Mouse (Mus musculus): ENCODE measurements around the gene Ccdc194. TPM values are rescaled to one million over a fixed set of nuclear protein-coding genes. Genes with fewer than 3 reads are reported as not detected.
A peak's percentile ranks its signal among the peaks of the same experiment; 100 is the strongest.
"Not testable (repeated sequence)": the region's sequence is repeated elsewhere in the genome, so short reads cannot be mapped to it uniquely, and the experiment has no call there.

Gene Ccdc194
- total RNA-seq, 2 experiments from 2014 or later = not detected

DNA sequence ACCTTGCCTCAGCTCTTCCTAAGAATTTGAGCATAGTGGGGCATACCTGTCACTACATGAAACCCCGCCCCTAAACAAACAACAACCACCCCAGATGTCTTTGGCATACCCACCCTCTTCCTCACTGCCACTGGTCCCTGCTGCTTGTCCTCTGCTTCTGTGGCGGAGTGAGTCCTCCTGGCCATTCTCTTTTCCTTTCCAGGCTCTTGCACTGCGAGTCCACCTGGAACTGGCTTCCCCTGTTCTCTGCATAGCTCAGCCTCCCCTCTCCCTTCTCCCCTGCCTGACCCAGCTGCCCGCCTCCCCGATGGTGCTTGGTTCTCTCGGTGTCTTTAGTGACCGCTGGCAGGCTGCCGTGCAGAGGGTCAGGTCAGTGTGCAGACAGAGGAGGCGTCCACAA, 18.2 kb upstream of the Ccdc194 start:
- intact Hi-C loops (cut with DNase I) = no loop called here
- Histone ChIP-seq H3K27ac (no peak overlapping the region), H3K4me3 (peak overlapping the region; percentile 98)
- no peak for TF ChIP-seq CTCF (IDR thresholded peaks at IDR 0.05)
- DNase-seq = no peak

DNA sequence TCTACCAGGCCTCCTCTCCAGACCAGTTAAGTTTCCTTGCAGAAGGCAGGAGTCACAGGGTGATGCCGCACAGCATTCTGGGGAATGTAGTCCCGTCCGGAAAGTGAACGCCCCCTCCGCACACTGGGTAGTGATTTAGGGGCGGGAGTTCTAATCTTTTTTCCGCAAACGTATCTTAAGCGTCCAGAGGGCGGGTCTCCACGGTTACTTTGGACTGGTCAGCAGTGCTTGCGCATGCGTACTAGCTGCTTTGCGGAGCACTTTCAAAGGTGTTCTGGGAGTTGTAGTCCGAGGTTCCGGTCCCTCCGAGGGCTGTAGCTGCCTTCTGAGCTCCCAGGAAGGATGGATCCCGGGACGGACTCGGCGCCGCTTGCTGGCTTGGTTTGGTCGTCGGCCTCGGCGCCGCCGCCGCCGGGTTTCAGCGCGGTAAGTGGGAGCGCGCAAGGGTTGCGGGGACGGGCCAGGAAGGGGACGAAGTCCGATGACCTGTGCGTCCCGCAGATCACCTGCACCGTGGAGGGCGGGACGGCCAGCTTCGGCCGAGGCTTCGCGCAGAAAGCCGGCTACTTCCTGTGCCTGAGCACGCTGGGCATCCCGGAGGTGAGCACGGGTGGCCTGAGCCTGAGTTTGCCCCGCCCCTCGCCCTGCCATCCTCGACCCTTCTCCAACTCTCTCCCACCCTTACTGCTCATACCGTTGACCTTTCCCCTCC, 17.3 kb upstream of the Ccdc194 start, which contains the start of gene Mvb12a:
TSS of gene Mvb12a (plus strand) at position 291 of the 712 bp plus-strand sequence.
- TF ChIP-seq CTCF (IDR thresholded peaks at IDR 0.05) = no peak
- Histone ChIP-seq H3K27ac (peak within 1 kb of the TSS; percentile 91), H3K4me3 (peak within 1 kb of the TSS; percentile 98)
- intact Hi-C loops (cut with DNase I) = no loop called here
- peak; percentile 97 for DNase-seq

DNA sequence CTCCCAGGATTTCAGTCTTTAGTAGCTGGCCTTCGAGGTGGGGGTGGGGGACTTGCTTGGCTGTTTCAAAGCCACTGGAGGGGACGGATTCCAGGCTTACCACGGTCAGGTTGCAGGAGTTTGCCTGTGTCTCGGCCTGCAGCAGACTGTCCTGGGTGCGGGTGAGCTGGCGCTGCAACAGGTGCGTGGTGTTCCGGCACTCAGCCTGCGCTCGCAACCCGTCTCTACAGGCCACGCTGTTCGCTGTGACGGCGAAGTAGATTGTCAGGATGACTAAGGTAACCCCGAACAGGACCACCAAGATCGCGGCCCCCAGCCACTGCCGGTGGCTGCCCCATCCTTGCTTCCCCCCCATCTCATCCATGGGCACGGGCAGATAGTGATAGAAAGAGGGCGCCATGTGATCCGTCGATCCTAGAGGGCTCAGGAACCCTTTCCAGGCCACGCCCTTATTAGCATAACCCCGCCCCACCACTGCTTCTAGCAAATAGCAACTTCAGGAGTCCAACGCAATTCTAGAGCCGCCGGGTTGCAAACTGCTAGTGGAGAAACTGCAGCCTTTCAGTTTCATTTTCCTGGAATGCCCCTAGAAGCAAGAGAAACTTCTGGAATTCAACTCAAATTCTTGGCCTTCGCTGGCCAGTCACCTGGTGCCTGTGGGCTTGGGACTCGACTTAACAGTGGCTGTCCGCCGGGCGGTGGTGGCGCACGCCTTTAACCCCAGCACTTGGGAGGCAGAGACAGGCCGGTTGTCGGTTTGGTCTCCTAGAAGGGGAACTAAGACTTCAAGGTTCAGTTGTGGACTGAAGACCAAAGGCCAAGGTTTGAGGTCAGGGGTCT, 11.7 kb upstream of the Ccdc194 start, which contains the start of gene Bst2:
TSS of gene Bst2 (minus strand) at position 429 of the 840 bp plus-strand sequence.
- intact Hi-C loops (cut with DNase I) = loop anchor here (5.0 kb wide), 1 partner anchor 95 kb away; no protein-coding TSS in a partner anchor
- Histone ChIP-seq H3K4me3 (peak within 1 kb of the TSS; percentile 85), H3K27ac (peak within 1 kb of the TSS; percentile 93)
- peak; percentile 91 for DNase-seq
- TF ChIP-seq CTCF (IDR thresholded peaks at IDR 0.05) = no peak

DNA sequence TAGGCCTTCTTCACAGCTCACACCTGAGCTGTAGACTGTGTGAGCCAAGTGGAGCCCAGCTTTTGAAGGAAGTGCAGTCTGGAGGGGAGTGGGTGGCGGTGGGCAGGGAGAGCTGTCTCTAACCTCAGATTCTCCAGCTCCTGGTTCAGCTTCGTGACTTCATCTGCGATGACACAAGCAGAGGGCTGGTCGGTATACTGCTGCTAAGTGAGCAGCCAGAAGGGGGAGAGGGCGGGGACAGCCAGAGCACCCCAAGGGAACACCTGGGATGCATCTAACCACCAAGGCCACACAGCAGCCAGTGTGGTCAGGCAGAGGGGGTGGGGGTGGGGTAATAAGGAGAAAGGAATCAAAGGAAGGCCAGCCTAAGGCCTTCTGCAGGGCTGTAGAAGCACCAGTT, 10.2 kb upstream of the Ccdc194 start:
- no peak overlapping the region for H3K27ac ChIP-seq
- DNase-seq = no peak
- TF ChIP-seq CTCF (IDR thresholded peaks at IDR 0.05) = no peak
- H3K4me3 ChIP-seq = peak overlapping the region; percentile 85
- intact Hi-C loops (cut with DNase I) = loop anchor here (5.0 kb wide), 1 partner anchor 93 kb away; no protein-coding TSS in a partner anchor

GRCm38 (mm10) chr8:71534263-71534810, 8.8 kb upstream of the Ccdc194 start:
- intact Hi-C loops (cut with DNase I) = no loop called here
- Histone ChIP-seq H3K4me3 (no peak overlapping the region), H3K27ac (no peak overlapping the region)
- no peak for DNase-seq
- peak; percentile 19; the same call in 1 of the 2 replicates for TF ChIP-seq CTCF (IDR thresholded peaks at IDR 0.05)

GRCm38 (mm10) chr8:71530735-71531467, 5.4 kb upstream of the Ccdc194 start:
- intact Hi-C loops (cut with DNase I); H3K4me3 ChIP-seq; H3K27ac ChIP-seq: not testable (repeated sequence)
- TF ChIP-seq CTCF (IDR thresholded peaks at IDR 0.05) = peak; percentile 70
- peak; percentile 43 for DNase-seq

DNA sequence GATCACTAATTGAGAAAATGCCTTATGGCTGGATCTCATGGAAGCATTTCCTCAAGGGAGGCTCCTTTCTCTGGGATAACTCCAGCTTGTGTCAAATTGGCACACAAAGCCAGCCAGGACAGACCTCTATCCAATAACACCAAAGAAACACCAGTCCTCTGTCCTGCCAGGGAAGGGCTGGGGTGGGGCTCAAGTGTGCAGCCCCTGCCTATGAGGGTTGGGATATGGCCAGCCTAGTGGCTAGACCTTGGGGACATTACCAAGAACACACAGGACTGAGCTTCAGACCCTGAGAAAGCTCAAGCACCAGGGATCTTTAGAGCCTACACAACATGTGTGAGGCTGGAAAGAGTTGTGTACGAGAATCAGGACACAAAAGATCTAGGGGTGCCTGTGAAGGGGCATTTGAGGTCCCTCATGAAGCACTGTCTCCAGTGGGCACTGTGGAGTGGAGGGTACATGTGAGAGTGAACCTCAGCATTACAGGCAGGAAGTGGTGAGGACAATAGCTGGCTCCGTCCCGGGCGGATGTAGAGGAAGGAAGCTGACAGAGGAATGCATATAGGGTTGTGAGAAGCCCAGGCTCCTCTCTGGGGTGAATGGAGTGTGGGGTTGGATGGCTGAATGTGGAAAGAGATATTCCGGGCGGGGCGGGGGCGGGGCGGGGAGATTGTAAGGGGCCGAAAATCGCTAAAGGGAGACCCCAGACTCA, 3.0 kb upstream of the Ccdc194 start:
- peak; percentile 26 for DNase-seq
- Histone ChIP-seq H3K27ac (peak overlapping the region; percentile 83), H3K4me3 (no peak overlapping the region)
- no peak for TF ChIP-seq CTCF (IDR thresholded peaks at IDR 0.05)
- intact Hi-C loops (cut with DNase I) = no loop called here

DNA sequence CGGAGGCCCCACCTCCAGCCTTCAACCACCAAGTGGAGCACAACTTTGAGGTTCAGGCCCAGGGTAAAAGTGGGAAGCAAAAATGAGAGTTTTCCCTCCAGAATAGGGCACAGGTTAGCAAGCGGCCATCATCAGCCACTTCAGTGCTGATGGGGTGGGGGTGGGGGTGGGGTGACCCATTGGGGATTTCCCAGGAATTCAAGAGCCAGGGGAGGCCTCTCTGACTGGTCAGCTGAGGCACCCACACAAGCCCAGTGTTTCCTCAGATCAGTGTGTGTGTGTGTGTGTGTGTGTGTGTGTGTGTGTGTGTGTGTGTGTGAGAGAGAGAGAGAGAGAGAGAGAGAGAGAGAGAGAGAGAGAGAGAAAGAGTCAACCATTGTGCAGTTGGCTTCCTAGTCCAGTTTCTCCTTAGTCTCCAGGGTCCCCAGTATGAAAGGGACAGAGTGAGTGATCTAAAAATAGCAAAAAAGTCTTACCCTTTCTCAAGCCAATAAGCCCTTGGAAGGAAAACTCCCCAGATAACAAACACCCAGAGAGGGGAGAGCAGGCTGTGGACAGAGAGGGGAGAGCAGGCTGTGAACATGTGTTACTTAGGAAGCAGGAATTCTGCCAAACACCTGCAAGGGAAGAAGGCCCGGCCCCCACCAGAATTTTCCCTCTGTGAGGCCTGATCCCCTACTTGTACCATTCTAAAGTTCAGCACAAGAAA, 1.8 kb upstream of the Ccdc194 start:
- intact Hi-C loops (cut with DNase I) = no loop called here
- TF ChIP-seq CTCF (IDR thresholded peaks at IDR 0.05) = no peak
- H3K27ac ChIP-seq = peak overlapping the region; percentile 83
- DNase-seq = no peak
- no peak overlapping the region for H3K4me3 ChIP-seq

GRCm38 (mm10) chr8:71526272-71526671, 761 bp upstream of the Ccdc194 start:
- intact Hi-C loops (cut with DNase I) = no loop called here
- no peak overlapping the region for H3K4me3 ChIP-seq
- TF ChIP-seq CTCF (IDR thresholded peaks at IDR 0.05) = no peak
- no peak for DNase-seq
- H3K27ac ChIP-seq = peak overlapping the region; percentile 66

GRCm38 (mm10) chr8:71521634-71522033, 3.9 kb downstream of the Ccdc194 start:
- DNase-seq = peak; percentile 96
- intact Hi-C loops (cut with DNase I) = loop anchor here (1.0 to 5.0 kb wide), 3 partner anchors 25 to 80 kb away; partner anchors contain the start of genes Ano8 and Gtpbp3
- H3K4me3 ChIP-seq = peak overlapping the region; percentile 40
- TF ChIP-seq CTCF (IDR thresholded peaks at IDR 0.05) = peak; percentile 99; the same call in 1 of the 2 replicates
- no peak overlapping the region for H3K27ac ChIP-seq
